In the genomic region with DNA sequence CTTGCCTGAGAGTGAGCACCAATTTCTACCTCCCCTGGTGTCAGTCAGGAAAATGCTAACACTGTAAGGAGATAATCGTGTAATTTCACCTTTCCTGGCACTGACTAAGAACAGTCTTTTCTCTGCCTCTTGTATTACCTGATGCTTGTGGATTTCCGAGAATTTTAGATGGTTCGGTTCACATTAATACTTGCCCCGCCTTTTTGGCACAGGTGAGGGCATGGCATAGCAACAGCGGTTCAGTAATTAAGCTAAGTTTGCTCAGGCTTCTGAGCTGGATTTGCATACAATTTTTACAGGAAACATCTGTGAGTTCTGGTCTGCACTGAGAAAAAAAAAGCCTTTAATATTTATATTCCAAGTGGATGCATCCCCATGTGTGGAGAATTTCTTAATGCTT, we compare ENCODE assay signal across 23 mouse cellular contexts.
"Had no signal": no experiment of that assay in that cellular context is flagged by ENCODE, and none has a peak within 500 bp of the region (broad histone marks: within the 10 kb centered on the region; RNA-seq: fewer than 3 reads in every experiment).

No protein-coding gene starts in this region.

- H3K36me3 ChIP-seq: heart, embryonic 13.5 days; heart, embryonic 15.5 days; limb, embryonic 13.5 days; limb, embryonic 15.5 days; liver, embryonic 12.5 days had no signal

- H3K9ac ChIP-seq: forebrain, postnatal 0 days; heart, embryonic 13.5 days; heart, embryonic 15.5 days; hindbrain, embryonic 14.5 days; limb, embryonic 13.5 days; limb, embryonic 15.5 days; liver, embryonic 12.5 days; liver, embryonic 14.5 days had no signal

- H3K4me1 ChIP-seq: heart, embryonic 15.5 days; limb, embryonic 13.5 days; limb, embryonic 15.5 days; liver, embryonic 12.5 days had no signal

- H3K27ac ChIP-seq: heart, adult 2 months; heart, embryonic 13.5 days; heart, embryonic 15.5 days; hindbrain, embryonic 14.5 days; hindbrain, postnatal 0 days; kidney, postnatal 0 days; limb, embryonic 13.5 days; limb, embryonic 15.5 days; liver, embryonic 12.5 days; liver, embryonic 14.5 days had no signal

- ATAC-seq: forebrain, postnatal 0 days; hindbrain, postnatal 0 days; intestine, embryonic 16.5 days; liver, embryonic 12.5 days had no signal

- DNase-seq: forebrain, postnatal 0 days; gastrocnemius, postnatal 14 days; gastrocnemius, postnatal 36 days; heart, adult 11 months; heart, adult 2 months; heart, postnatal 14 days; heart, postnatal 36 days; kidney, adult 9 months; kidney, postnatal 14 days; layer of hippocampus, adult 9-11 months; layer of hippocampus, postnatal 36 days; left cerebral cortex, postnatal 4 days had no signal

- H3K4me2 ChIP-seq: heart, embryonic 11.5 days; heart, embryonic 13.5 days; heart, embryonic 15.5 days; hindbrain, embryonic 14.5 days; limb, embryonic 13.5 days; limb, embryonic 15.5 days; liver, embryonic 12.5 days had no signal

- H3K4me3 ChIP-seq: heart, adult 2 months; heart, embryonic 13.5 days; heart, embryonic 15.5 days; limb, embryonic 13.5 days; limb, embryonic 15.5 days; liver, embryonic 12.5 days had no signal

- H3K27me3 ChIP-seq: heart, embryonic 13.5 days; heart, embryonic 15.5 days; limb, embryonic 13.5 days; limb, embryonic 15.5 days; liver, embryonic 12.5 days had no signal

- H3K9me3 ChIP-seq: heart, embryonic 15.5 days; limb, embryonic 13.5 days; limb, embryonic 15.5 days had no signal
